Mouse (Mus musculus): ENCODE data around the gene Gm20388.
"Not testable (repeated sequence)": the region's sequence is repeated elsewhere in the genome, so short reads cannot be mapped to it uniquely, and the experiment has no call there.

GRCm38 (mm10) chr8:121667936-121668500 is 1757.4 kb downstream of the Gm20388 start:
- TF ChIP-seq CTCF (IDR thresholded peaks at IDR 0.05; ENCODE audit: low read depth, low read length); POLR2A (IDR thresholded peaks at IDR 0.05; ENCODE audit: insufficient read depth, low read length); EP300 (IDR thresholded peaks at IDR 0.05; ENCODE audit: insufficient read depth, low read depth, low read length): not testable (repeated sequence)

All from ES-Bruce4 (cell line).